Mouse (Mus musculus): ENCODE measurements around the gene Lrrfip1.

Lrrfip1 gene

DNA sequence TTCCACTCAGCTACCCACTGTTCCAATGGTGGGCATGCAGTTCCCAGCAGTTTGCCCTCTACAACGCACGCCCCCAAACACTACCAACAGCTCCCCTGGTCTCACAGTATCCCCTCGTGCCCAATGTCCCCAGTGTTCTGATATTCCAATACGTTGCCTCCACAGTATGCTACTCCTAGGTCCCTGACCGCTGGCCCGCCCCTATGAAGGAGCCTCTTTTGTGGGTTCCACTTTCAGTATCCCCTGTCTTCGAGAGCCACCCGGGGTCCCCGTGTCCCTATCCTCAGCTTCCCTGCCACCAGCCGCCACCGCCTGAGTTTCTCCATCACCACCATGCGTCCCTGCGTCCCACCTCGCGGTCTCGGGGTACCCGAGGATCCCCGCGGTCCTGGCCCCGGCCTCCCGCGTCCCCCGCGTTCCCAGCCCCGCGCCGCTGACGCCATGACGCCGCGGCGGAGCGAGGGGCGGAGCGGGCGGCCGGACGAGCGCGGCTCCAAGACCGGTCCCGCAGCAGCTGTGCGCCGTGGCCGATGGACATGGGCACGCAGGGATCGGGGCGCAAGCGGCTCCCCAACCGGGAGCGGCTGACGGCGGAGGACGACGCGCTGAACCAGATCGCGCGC lies at the start of gene Lrrfip1:
Lrrfip1 (plus strand) TSS at position 470 of the 623 bp plus-strand sequence.
- DNase-seq = no peak

DNA sequence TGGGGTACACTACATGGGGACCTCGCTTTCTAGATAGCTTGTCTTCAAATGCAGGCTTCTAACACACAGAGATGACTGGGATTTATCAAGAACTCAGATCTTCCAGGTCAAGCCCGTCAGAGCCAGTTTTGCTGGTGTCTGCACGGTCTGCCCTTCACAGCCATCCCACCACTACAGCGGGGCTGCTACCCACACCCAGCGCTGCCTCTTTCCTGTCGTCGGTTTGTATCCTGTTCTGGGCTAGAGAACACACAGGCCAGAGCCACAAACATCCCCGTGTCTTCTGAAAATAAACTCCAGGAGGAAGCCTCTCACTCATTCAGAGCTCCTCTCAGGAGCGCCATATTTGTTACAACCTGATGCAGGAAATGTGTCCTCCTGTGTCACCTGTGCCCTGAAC lies 49.2 kb upstream of the Lrrfip1 start:
- no peak for DNase-seq

DNA sequence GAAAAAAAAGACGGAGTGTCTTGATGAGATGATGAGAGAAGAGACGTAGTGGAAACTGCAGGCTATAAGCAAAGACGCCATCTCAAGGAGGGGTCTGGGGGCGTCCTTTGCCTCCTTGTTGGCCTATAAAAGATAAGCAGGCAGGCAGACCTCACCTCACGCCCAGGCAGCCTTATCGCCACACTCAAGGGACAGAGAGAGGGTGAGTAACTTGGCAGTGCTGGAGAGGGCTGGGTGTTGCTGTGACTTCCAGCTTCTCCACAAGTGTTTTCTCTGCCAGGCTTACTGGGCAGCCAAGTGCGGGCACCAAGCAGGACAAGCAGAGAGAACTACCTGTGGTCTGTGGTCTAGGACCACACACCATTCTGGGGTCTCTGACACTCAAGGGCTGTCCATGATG lies 46.9 kb upstream of the Lrrfip1 start:
- DNase-seq = no peak

DNA sequence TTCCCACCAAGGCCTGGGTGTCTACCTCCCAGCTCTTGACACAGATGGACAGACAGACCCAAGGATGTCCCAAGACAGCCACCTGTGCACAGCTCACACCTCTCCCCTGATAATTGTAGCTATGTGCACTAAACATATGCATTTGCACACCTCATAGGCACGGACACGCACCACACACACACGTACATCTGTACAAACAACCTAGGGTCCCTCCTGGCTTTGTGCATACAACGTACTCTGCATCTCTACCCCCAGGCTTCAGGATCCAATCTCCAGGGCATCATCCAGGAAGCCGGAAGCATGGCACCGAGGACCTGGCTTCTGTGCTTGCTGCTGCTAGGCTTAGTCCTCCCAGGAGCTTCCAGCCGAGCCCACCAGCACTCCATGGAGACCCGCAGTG lies 45.7 kb upstream of the Lrrfip1 start, which contains the start of gene Prlh:
Prlh (plus strand) TSS at position 301 of the 400 bp plus-strand sequence.
- DNase-seq = no peak

DNA sequence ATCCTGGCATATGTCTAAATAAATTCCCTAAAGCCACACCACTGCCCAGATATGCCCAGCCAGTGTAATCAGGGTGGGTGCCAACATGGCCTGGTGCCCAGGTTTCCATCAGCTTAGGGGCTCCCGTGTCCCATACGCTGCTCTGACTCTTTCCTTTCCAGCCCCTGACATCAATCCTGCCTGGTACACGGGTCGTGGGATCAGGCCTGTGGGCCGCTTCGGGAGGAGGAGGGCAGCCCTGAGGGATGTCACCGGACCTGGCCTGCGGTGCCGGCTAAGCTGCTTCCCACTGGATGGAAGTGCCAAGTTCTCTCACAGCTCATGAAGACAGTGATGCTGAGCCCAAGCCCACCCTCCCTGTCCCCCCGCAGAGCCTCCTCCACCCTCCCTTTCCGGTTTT lies 44.8 kb upstream of the Lrrfip1 start:
- no peak for DNase-seq

DNA sequence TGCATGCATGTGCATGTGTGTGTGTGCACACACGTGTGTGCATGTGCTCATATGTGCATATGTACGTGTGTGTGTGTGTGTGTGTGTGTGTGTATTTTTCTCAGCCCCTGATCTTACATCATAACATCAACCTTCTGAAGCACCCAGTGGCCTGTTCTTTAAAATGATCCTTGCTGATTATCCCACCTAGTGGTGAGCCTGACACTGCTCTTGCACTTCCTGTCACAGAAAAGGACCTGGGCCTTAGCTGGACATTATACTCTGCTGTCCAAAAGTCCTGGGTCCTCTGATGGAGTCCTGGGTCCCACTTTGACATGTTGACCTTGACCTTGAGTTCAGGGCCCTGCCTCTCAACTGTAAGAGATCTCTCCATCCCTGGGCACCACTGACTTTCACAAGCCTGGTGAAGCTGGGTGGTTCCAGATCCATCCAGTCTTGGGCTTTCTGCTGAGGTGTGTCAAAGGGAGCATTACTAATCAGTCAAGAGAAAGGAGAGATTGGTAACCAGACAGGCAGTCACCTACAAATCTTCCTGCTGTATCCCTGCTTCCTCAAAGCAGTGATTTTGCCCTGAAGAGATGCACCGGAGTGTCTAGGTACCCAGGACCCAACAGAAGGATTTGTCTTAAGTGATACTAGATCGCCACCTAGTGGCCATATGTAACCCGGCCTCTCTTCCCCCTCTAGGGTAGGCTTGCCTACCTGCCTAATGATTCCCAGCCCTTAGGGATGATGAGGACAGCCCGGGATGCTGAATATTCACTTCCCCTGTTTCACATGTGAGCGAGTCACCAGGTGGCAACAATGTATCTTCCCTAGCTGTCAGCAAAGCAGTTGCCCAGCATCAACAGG lies 42.1 kb upstream of the Lrrfip1 start:
- DNase-seq = peak; percentile 46

DNA sequence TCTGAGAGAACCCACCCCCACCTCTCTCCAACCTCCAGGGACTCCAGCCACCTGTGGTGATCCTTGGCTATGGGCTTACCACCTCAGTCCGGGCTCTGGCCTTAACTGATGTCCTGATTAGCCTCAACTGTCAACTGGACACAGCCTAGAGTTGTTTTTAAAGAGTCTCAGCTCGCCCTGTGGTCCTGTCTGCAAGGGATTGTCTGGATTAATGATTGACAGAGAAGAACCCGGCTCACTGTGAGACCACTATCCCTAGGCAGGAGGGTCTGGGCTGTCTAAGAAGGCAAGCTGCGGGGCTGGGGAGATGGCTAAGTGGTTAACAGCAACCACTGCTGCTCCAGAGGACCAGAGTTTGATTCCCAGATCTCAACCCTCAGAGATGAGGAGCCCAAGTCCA lies 36.0 kb upstream of the Lrrfip1 start:
- no peak for DNase-seq

DNA sequence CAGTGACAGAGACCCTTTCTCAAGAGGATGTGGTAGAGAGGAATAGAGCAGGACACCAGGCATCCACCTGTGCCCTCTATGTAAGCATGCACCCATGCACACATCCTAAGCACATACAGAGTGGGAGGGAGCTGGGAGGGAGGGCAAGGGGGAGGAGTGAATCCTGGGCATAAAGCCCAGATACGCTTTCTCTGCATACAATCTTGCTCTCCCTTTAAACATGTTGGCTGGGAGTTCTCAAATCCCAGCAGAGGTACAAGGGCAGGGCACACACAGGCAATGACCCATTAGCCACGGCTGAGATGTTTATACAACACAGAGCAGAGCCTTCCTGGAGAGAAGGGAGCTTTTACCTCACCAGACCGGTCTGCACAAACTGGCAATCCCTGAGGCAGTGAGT lies 35.5 kb upstream of the Lrrfip1 start:
- peak; percentile 73 for DNase-seq

DNA sequence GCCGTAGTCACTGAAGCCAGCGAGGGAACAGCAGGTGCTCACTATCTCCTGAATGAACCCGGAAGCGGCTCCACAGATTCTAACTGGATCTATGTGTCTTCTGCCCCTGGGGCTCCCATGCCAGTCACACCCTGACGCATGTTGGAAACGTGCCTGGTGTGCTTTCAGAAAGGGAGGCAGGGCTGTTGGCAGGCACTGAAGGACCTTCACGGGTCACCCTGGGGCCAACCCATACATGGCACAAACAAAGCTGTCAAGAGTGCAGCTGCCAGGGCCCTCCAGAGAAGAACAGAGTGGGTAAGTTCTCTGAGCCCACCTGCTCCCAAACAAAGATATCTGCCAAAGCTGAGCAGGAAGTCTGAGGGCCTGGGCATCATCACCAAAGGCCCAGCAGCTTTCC lies 31.0 kb upstream of the Lrrfip1 start:
- DNase-seq = peak; percentile 85

DNA sequence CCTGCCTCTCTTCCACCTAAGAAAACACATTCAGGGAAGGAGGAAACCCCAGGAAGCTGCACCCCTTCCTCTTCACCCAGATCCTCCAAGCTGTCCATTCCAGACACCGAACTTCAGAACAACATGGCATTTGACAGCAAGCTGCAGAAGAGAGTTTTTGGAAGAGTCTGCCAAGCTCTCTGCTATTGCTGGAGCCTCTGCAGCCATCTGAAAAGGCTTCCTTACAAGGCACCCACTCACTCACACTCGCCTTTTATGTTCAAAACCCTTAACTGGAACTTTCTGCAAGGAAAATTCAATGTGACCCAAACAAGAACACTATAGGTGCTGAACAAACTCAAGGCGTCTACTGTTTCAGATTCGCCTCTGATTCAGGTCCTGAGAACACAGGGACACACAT lies 29.9 kb upstream of the Lrrfip1 start:
- no peak for DNase-seq

DNA sequence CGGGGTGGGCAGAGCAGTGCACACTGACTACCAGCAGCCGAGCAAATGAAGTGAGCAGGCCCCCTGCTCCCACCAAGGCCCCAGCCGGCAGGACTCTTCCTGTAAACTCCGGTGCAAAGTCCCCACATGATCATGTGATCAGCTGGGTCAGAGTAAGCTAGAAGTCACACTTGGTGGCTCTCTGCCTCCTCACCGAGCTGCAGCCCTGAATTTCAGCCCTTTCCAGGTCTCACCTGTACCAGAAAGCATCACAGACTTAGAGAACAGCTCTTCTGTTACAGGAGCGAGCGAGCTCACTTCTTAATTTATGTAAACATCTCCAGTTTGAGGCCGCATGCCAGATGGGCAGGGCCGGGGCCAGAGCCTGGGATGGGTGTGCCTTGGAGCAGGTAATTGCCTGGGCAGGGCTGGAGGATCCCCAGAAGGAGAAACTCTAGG lies 29.2 kb upstream of the Lrrfip1 start, which contains the start of gene Rab17:
Rab17 (minus strand) TSS at position 315 of the 438 bp plus-strand sequence.
- DNase-seq = peak; percentile 73

DNA sequence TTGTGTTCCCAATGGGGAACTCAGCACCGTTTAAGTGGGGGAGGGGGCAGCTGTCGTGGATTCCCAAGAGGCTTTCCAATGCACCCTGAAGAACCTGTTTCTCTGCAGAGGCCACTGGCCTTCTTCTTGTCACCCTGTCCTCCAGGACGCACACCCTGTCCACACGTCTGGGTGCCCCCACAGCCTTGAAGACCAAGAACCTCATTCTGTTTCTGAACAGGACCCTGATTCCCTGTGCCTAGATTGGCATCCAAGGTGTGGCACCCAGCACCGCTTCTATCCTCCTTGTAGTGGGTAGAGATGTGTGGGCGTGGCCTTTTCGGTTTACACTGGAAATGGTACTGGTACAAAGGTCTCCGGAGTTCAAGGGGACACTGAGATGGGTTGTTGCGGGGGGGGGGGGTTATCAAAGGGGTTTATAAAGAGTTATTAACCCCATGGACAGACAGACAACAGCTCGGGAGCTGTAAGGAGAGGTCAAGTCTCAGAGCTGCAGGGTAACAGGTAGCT lies 28.6 kb upstream of the Lrrfip1 start:
- DNase-seq = peak; percentile 42

DNA sequence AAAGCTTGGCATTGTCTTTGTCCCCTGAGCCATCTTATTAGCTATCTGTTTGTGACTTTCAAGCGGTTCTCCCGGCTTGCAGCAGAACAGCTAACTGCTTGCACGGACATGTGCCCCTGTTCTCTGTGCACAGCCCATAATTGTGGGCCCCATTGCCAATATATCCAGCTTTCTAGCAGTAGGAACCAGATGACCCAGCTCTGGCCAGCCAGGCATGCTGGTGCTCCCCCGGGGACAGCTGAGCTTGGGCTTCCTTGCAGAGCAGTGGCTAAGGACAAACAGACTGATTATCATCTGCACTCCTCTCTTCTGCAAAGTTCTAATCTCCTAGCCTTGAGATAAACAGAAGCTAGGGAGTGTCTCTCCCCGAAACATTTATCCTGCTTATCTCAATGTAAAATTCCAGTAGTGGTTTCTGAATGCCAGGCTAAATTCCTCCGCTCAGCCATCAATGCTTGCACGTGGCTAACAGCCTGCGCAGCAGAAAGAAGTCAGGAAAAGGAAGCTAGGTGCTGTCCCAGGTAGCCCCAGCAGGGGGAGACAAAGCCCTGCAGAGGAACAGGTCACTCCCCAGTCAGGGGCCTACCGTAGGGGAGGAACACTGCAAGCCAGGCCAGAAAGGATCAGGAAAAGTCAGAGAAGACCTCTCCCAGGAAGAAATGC lies 25.5 kb upstream of the Lrrfip1 start:
- DNase-seq = peak; percentile 87

DNA sequence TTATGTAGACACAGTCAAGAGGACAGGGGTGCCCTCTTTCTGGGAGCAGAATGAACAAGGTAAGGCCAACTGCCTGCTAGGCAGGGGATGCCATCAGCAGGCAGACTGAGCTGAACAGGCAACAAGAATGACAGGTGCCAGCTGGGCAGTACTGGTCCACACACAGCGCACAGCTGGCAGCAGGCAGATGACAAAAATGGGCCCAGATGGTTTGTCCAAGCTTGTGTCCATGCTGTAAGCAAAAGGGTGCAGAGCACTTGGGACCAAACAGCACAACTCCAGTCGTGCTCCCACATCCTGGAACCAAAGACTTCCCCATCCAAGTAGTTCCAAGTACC lies 25.0 kb upstream of the Lrrfip1 start:
- DNase-seq = no peak

DNA sequence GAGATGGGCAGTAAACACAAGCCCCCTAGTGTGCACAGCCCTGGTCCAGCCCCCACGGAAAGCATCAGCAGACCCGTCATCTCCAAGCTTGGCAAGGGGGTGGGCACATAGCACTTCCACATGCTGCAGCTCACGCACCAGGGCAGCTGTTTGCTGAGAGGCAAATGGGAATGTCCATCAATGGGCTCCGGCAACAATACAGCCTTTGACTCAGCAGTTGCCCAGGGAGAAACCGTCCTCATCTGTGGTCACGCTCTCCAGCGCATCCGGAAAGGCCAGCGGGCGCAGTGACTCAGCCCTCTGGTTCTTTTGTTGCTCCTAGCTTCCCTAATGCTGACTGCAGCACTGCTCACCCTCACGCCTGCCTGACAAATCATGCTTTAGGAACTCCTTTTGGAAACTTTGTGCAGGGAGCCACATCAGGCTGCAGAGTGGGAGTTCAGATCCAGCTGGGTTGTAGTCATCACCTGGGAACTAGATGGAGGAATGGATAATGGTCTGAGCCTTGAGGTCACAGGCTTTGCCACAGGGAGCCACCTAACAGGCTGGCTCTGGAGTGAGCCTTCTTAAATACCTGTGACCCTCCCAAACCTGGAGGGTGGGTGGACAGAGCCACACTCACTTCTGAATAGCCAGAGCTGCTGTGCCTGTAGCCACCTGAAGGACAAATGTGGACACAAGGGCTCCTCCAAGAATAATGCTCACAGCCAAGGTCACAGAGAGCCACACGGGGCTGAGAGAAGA lies 23.5 kb upstream of the Lrrfip1 start:
- DNase-seq = no peak

DNA sequence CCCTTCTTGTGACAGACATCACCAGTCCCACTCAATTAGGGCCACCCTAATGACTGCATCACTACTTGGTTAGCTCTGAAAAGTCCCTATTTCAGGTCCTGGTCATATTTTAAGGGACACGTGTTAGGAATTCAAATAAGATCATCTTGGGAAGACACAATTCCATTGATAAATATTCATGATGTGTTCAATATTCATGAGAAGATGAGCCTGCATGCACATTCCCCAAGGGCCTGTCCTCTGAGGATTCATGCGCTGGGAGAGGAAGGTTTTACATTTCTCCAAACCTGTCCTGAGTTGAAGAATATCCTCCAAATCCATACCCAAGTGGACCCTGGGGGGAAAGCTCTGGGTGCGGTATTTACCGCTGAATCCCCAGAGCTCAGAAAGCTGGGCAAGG lies 22.6 kb upstream of the Lrrfip1 start:
- DNase-seq = no peak

DNA sequence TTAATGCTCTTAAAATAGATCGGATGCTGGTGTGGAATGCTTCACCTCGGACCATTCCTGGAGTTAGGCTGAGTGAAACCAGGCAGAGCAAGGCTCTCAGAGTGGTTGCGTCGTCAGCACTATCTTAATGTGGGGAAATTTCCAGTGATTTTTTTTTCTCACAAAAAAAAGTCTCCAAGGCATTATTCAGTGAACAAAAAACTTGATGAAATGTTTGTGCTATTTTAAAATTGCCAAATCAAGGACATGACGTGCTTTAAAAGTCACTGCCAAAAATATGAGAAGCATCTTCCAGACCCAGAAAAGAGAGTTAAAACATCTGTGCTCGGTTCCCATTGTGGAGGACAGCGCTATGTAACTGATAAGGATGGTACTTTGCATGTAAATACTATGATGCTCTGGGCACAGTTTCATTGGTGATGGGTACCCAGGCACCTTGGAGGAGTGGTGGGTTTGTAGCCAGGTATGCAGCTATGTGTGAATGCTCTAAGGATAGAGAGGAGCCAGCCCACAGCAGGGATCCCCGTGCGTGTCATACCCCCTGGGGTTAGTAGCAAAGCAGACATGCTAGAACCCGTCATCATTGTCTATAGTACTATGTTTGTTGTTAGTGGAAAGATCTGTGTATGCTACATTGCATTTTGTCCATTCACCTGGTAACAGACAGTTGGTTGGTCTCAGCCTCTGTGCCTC lies 17.8 kb upstream of the Lrrfip1 start:
- no peak for DNase-seq

DNA sequence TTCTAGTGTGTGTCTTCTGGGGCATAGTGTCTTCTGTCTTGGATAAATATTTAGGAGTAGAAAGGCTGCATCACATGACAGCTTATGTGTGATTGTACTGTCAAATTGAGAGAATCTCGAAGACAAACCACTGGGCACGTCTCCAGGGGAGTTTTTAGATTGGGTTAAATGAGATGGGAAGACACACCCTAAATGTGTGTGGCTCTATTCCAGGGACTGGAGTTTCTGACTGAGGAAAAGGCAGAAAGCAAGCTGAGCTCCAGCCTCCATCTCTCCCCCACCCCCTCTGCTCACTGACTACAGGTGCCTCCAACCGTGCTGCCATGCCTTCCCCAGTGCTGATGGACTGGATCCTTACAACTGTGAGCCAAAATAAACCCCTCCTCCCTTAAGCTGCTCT lies 17.2 kb upstream of the Lrrfip1 start:
- DNase-seq = no peak

DNA sequence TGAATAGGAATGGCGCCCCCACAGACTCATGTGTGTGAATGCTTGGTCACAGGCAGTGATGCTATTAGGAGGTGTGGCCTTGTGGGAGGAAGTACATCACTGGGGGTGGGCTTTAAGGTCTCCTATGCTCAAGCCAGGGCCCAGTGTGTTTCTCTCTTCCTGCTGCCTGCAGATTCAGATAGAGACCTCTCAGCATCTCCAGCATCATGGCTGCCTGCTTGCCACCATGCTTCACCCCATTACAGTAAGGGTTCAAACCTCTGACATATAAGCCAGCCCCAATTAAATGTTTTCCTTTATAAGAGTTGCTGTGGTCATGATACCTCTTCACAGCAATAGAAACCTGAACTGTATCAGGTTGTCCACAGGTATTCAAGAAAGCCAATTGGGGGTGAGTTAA lies 2.6 kb upstream of the Lrrfip1 start:
- no peak for DNase-seq

DNA sequence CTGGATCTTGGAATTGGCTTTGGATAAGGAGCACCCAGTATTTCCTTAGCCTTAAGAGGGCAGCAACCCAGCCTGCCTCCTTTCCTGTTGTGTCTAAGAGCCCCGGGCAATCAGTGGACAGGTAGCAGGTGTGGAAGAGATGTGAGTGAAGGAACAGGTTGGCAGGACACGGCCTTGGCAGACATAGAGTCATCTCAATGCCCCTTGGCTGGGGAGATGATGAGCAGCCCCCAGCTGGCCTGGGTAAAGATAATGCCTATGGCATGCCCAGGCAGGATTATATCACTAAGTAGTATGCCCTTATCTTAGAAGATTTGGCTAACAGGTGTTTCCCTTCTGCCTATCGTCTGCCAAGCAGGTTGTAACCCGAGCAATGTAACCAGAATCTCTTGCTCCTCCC lies 1.4 kb upstream of the Lrrfip1 start:
- DNase-seq = no peak

DNA sequence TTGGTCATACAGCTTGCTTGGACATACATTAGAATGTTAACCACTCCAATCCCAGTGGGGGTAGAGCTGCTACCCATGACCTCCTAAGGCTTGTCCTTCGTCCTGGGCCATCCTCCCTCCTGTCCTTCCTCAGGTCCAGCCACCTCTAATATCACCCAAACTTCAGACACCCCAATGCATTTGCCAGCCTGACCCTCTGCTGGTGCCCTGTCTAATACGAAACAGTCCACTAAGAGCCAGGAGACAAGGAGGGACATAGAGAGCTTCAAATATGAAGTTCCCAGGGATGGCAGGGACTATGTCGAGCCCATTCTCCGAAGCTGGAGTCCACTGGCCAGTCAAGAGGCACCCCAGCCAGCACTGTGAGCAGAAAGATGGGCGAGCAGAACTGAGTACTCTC lies 896 bp upstream of the Lrrfip1 start:
- DNase-seq = no peak

DNA sequence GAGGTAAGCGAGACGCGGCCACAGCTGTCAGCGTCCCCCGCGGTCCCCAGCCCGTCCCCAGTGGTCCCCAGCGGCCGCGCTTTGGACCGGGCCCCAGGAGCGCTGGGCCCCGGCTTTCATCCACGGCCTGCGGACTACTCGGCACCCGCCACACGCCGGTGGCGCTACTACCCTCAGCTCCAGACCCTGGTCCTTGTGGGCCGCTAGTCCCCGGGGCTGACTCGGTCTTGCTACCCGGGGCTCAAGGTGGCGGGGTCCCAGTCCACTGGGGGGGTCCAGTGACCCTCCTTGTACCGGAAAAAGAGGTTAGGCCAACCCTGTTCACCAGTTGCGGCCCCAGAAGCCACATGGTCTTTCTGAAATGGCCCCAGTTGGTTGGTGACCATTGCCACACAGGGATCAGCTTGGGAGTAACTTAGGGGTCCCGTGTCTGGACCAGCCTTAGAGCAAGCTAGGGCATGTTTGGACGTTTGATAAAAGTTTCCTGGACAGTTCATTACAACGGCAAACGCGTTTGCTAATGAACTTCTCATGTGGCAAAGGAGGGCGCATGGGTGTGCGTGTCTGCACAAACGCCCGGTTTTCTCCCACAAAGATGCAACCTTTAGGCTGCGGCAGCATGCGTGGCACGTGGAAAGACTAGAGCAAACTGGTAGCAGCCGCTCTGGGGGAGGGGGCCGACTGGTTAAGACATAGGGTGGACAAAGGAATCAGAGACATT lies 514 bp downstream of the Lrrfip1 start:
- no peak for DNase-seq

All from kidney, adult 11 months (tissue).